Mouse (Mus musculus) cortical plate, adult 2 months (tissue): ENCODE data around the gene Tef.
A peak's percentile ranks its signal among the peaks of the same experiment; 100 is the strongest.

Experiments
- CTCF ChIP-seq: fragments of 200-500 bp; IDR thresholded peaks from 2 replicates; pipeline ENCODE4 v1.5.1; 2011; ENCODE audit warnings: mild to moderate bottlenecking, control low read depth, low read length; ENCODE audit not compliant: insufficient read depth; ENCODE audit errors: extremely low read depth
- POLR2A ChIP-seq: fragments of 200-500 bp; IDR thresholded peaks from 2 replicates; pipeline ENCODE4 v1.6.1; 2011; ENCODE audit warnings: mild to moderate bottlenecking, low read length, control low read depth; ENCODE audit not compliant: insufficient read depth; ENCODE audit errors: extremely low read depth

- TF ChIP-seq CTCF (no peak), POLR2A (peak; percentile 55)
These were observed 725 bp downstream of the Tef start for GRCm38 (mm10) chr15:81802941-81803351.
